Mouse (Mus musculus): ENCODE results near the gene Harbi1.
A peak's percentile ranks its signal among the peaks of the same experiment; 100 is the strongest.
"Not testable (repeated sequence)": the region's sequence is repeated elsewhere in the genome, so short reads cannot be mapped to it uniquely, and the experiment has no call there.

Gene Harbi1

GRCm38 (mm10) chr2:91711256-91711925 is 739 bp downstream of the Harbi1 start:
- DNase-seq (ENCODE audit: inconsistent age in 2 of 2, low spot score in 1 of 2) = peak in 1 of 2 experiments; percentile 59

- no peak for DNase-seq (ENCODE audit: inconsistent age in 2 of 2, low spot score in 1 of 2)
Observed at GRCm38 (mm10) chr2:91714921-91715320, 4.3 kb downstream of the Harbi1 start.

GRCm38 (mm10) chr2:91718276-91718675 is 7.6 kb downstream of the Harbi1 start:
- no peak for DNase-seq (ENCODE audit: inconsistent age in 2 of 2, low spot score in 1 of 2)

GRCm38 (mm10) chr2:91723382-91723781 is 12.7 kb downstream of the Harbi1 start:
- DNase-seq (ENCODE audit: inconsistent age in 2 of 2, low spot score in 1 of 2) = no peak

GRCm38 (mm10) chr2:91723951-91724350 is 13.3 kb downstream of the Harbi1 start:
- DNase-seq (ENCODE audit: inconsistent age in 2 of 2, low spot score in 1 of 2) = no peak

- no peak for DNase-seq (ENCODE audit: inconsistent age in 2 of 2, low spot score in 1 of 2)
Observed at GRCm38 (mm10) chr2:91724716-91725115, 14.1 kb downstream of the Harbi1 start.

GRCm38 (mm10) chr2:91725476-91725875 is 14.8 kb downstream of the Harbi1 start:
- not testable (repeated sequence) for DNase-seq (ENCODE audit: inconsistent age in 2 of 2, low spot score in 1 of 2)

GRCm38 (mm10) chr2:91727011-91727410 is 16.4 kb downstream of the Harbi1 start:
- no peak for DNase-seq (ENCODE audit: inconsistent age in 2 of 2, low spot score in 1 of 2)

GRCm38 (mm10) chr2:91729571-91729970 is 18.9 kb downstream of the Harbi1 start:
- no peak for DNase-seq (ENCODE audit: inconsistent age in 2 of 2, low spot score in 1 of 2)

GRCm38 (mm10) chr2:91729971-91730821 is 19.5 kb downstream of the Harbi1 start, which contains the start of gene Ambra1:
Gene Ambra1, plus strand, starts transcription at chr2:91730134.
- peak; percentile 90 to 95 for DNase-seq (ENCODE audit: inconsistent age in 2 of 2, low spot score in 1 of 2)

- DNase-seq (ENCODE audit: inconsistent age in 2 of 2, low spot score in 1 of 2) = no peak
Observed at GRCm38 (mm10) chr2:91735221-91735620, 24.6 kb downstream of the Harbi1 start.

GRCm38 (mm10) chr2:91739586-91739985 is 28.9 kb downstream of the Harbi1 start:
- DNase-seq (ENCODE audit: inconsistent age in 2 of 2, low spot score in 1 of 2) = no peak

- DNase-seq (ENCODE audit: inconsistent age in 2 of 2, low spot score in 1 of 2) = no peak
Observed at GRCm38 (mm10) chr2:91744686-91745085, 34.0 kb downstream of the Harbi1 start.

- DNase-seq (ENCODE audit: inconsistent age in 2 of 2, low spot score in 1 of 2) = peak in 1 of 2 experiments; percentile 49
Observed at GRCm38 (mm10) chr2:91749811-91750261, 39.2 kb downstream of the Harbi1 start.
